Mouse (Mus musculus): Measurements from ENCODE around the gene 3110082I17Rik. TPM values are rescaled to one million over a fixed set of nuclear protein-coding genes. Genes with fewer than 3 reads are reported as not detected.
A peak's percentile ranks its signal among the peaks of the same experiment; 100 is the strongest.

The 3110082I17Rik gene
- total RNA-seq, 2 experiments from 2014 or later, result 20.7 to 60.9 TPM

GRCm38 (mm10) chr5:139333301-139334013 lies 126.9 kb downstream of the 3110082I17Rik start:
- peak; percentile 28; the same call in 1 of the 2 replicates for ATAC-seq (replicated peaks; ENCODE audit: poor library complexity)

- no peak for ATAC-seq (replicated peaks; ENCODE audit: poor library complexity)
Measured at GRCm38 (mm10) chr5:139332590-139333272, 127.6 kb downstream of the 3110082I17Rik start.

GRCm38 (mm10) chr5:139331742-139332141 lies 128.6 kb downstream of the 3110082I17Rik start:
- peak; percentile 70 for ATAC-seq (replicated peaks; ENCODE audit: poor library complexity)

- no peak for ATAC-seq (replicated peaks; ENCODE audit: poor library complexity)
Measured at GRCm38 (mm10) chr5:139330766-139331165, 129.6 kb downstream of the 3110082I17Rik start.

- peak; percentile 26 for ATAC-seq (replicated peaks; ENCODE audit: poor library complexity)
Measured at GRCm38 (mm10) chr5:139327634-139328020, 132.7 kb downstream of the 3110082I17Rik start.

- ATAC-seq (replicated peaks; ENCODE audit: poor library complexity), result no peak
Measured at GRCm38 (mm10) chr5:139326986-139327633, 133.2 kb downstream of the 3110082I17Rik start.

GRCm38 (mm10) chr5:139326111-139326696 lies 134.1 kb downstream of the 3110082I17Rik start:
- no peak for ATAC-seq (replicated peaks; ENCODE audit: poor library complexity)

- peak; percentile 42 for ATAC-seq (replicated peaks; ENCODE audit: poor library complexity)
Measured at GRCm38 (mm10) chr5:139325395-139325966, 134.8 kb downstream of the 3110082I17Rik start, which contains the start of gene Adap1. Adap1 (minus strand) TSS chr5:139325622.

- peak; percentile 48 for ATAC-seq (replicated peaks; ENCODE audit: poor library complexity)
Measured at GRCm38 (mm10) chr5:139324691-139325394, 135.5 kb downstream of the 3110082I17Rik start.

- ATAC-seq (replicated peaks; ENCODE audit: poor library complexity), result peak; percentile 49
Measured at GRCm38 (mm10) chr5:139324045-139324491, 136.3 kb downstream of the 3110082I17Rik start.

GRCm38 (mm10) chr5:139323260-139323924 lies 136.9 kb downstream of the 3110082I17Rik start:
- ATAC-seq (replicated peaks; ENCODE audit: poor library complexity), result no peak

- no peak for ATAC-seq (replicated peaks; ENCODE audit: poor library complexity)
Measured at GRCm38 (mm10) chr5:139321331-139321730, 139.0 kb downstream of the 3110082I17Rik start.

GRCm38 (mm10) chr5:139320424-139320823 lies 139.9 kb downstream of the 3110082I17Rik start:
- no peak for ATAC-seq (replicated peaks; ENCODE audit: poor library complexity)

- ATAC-seq (replicated peaks; ENCODE audit: poor library complexity), result no peak
Measured at GRCm38 (mm10) chr5:139317751-139318504, 142.4 kb downstream of the 3110082I17Rik start.

- ATAC-seq (replicated peaks; ENCODE audit: poor library complexity), result no peak
Measured at GRCm38 (mm10) chr5:139316982-139317675, 143.2 kb downstream of the 3110082I17Rik start.

GRCm38 (mm10) chr5:139314941-139315642 lies 145.2 kb downstream of the 3110082I17Rik start:
- no peak for ATAC-seq (replicated peaks; ENCODE audit: poor library complexity)

- ATAC-seq (replicated peaks; ENCODE audit: poor library complexity), result no peak
Measured at GRCm38 (mm10) chr5:139313536-139313935, 146.8 kb downstream of the 3110082I17Rik start.

GRCm38 (mm10) chr5:139311822-139312221 lies 148.5 kb downstream of the 3110082I17Rik start:
- no peak for ATAC-seq (replicated peaks; ENCODE audit: poor library complexity)

Measured in megakaryocyte progenitor cell, adult 5-6 weeks (primary cell).